Mouse (Mus musculus) liver, adult 2 months (tissue): ENCODE data around the gene Zcchc10.

Experiments used
- CTCF ChIP-seq: fragments of 200-500 bp; IDR thresholded peaks from 2 replicates; pipeline ENCODE4 v1.5.1; 2011; ENCODE audit warnings: low read depth, low read length, control low read depth
- POLR2A ChIP-seq: fragments of 200-500 bp; IDR thresholded peaks from 2 replicates; pipeline ENCODE4 v1.6.1; 2011; ENCODE audit warnings: low read length, control low read depth; ENCODE audit not compliant: insufficient read depth; ENCODE audit errors: extremely low read depth

DNA sequence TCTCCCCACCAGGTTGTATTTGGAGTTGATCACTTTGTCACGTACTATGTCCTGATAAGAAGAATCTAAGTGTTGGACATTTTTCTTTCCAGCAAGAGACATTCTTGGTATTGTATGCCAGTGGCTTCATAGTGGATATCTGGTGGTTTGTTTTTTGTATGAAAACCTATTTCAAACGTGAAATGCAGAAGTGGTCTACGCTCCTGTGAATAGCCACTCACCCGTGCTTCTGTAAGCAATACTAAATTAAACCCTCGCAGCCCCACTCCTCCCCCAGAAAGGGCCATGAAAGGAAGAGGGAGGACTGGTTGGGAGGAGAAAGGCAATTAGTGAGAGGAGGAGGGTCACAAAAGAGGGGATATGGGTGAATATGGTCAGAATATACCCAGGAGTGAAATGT is 18.2 kb downstream of the Zcchc10 start:
- no peak for TF ChIP-seq POLR2A
- no peak for TF ChIP-seq CTCF
